Mouse (Mus musculus): Measurements from ENCODE around the gene Mansc1.

GRCm38 (mm10) chr6:134631947-134632687 is at the start of gene Mansc1:
- TF ChIP-seq CTCF (IDR thresholded peaks at IDR 0.05; ENCODE audit: control insufficient read depth, insufficient read depth, insufficient replicate concordance, low read depth, low read length) = no peak
- TF ChIP-seq POLR2A (IDR thresholded peaks at IDR 0.05; ENCODE audit: control insufficient read depth, low read depth, low read length) = no peak

All from testis, adult 2 months (tissue).